Mouse (Mus musculus) ES-Bruce4 (cell line): ENCODE results near the gene Rad51. TPM values are rescaled to one million over a fixed set of nuclear protein-coding genes. Genes with fewer than 3 reads are reported as not detected.

Experiments used
- H3K27ac ChIP-seq: 2 replicates; pipeline ENCODE4 v1.5.1; 2012; ENCODE audit warnings: low read length, inconsistent platforms; ENCODE audit not compliant: insufficient read depth
- H3K27me3 ChIP-seq: 2 replicates; pipeline ENCODE4 v1.6.1; 2012; ENCODE audit warnings: mild to moderate bottlenecking, low read length, inconsistent platforms; ENCODE audit not compliant: control insufficient read depth, poor library complexity, insufficient read depth, severe bottlenecking
- H3K36me3 ChIP-seq: 2 replicates; pipeline ENCODE4 v1.6.1; 2012; ENCODE audit warnings: inconsistent platforms, mild to moderate bottlenecking, low read length, moderate library complexity; ENCODE audit not compliant: control insufficient read depth, poor library complexity, insufficient read depth, severe bottlenecking
- H3K4me1 ChIP-seq: one replicate; pipeline ENCODE4 v1.8.1; 2011; ENCODE audit warnings: low read length; ENCODE audit not compliant: control insufficient read depth, insufficient read depth
- H3K4me3 ChIP-seq: 2 replicates; pipeline ENCODE4 v1.5.1; 2011; ENCODE audit warnings: low read depth, mild to moderate bottlenecking, low read length
- H3K9ac ChIP-seq: 2 replicates; pipeline ENCODE4 v1.6.1; 2012; ENCODE audit warnings: low read depth, mild to moderate bottlenecking, inconsistent platforms; ENCODE audit not compliant: poor library complexity, severe bottlenecking
- H3K9me3 ChIP-seq: replicated peaks from 2 replicates; pipeline ENCODE4 v1.6.1; 2012; ENCODE audit warnings: mild to moderate bottlenecking, low read length, inconsistent platforms; ENCODE audit not compliant: control insufficient read depth, poor library complexity, insufficient read depth, severe bottlenecking
- CTCF ChIP-seq: IDR thresholded peaks from one replicate; pipeline ENCODE4 v1.8.1; 2011; ENCODE audit warnings: low read depth, low read length
- EP300 ChIP-seq: IDR thresholded peaks from 2 replicates; pipeline ENCODE4 v1.6.1; 2011; ENCODE audit warnings: low read depth, low read length; ENCODE audit not compliant: insufficient read depth
- POLR2A ChIP-seq: IDR thresholded peaks from one replicate; pipeline ENCODE4 v1.8.1; 2011; ENCODE audit warnings: low read length; ENCODE audit not compliant: insufficient read depth
- polyA plus RNA-seq: library from polyadenylated mRNA; stranded (reverse); fragments of >200 nt; gene quantifications from 2 replicates; pipeline ENCODE4 v1.2.4, GENCODE M21; 2011; ENCODE audit warnings: low read depth; ENCODE audit not compliant: missing spikeins, insufficient read depth, insufficient read length

Rad51 gene
- polyA plus RNA-seq, 1 experiment, result 128 TPM

GRCm38 (mm10) chr2:119157836-119158235 is 45.2 kb downstream of the Rad51 start:
- H3K27ac ChIP-seq, result no peak overlapping the region
- no peaks in the 10 kb centered on the region; the same call in 1 of the 2 replicates for H3K36me3 ChIP-seq
- TF ChIP-seq POLR2A (no peak), CTCF (no peak)
- H3K9me3 ChIP-seq, result no peaks in the 10 kb centered on the region
- no peak overlapping the region for H3K4me3 ChIP-seq
- no peak overlapping the region for H3K9ac ChIP-seq
- no peaks in the 10 kb centered on the region for H3K27me3 ChIP-seq
- peaks cover 2% of the 10 kb centered on the region for H3K4me1 ChIP-seq

GRCm38 (mm10) chr2:119161247-119161646 is 48.7 kb downstream of the Rad51 start:
- Histone ChIP-seq H3K4me1 (peaks cover 2% of the 10 kb centered on the region), H3K9me3 (no peaks in the 10 kb centered on the region), H3K27ac (no peak overlapping the region), H3K27me3 (no peaks in the 10 kb centered on the region), H3K36me3 (no peaks in the 10 kb centered on the region), H3K4me3 (no peak overlapping the region), H3K9ac (no peak overlapping the region)
- TF ChIP-seq CTCF (no peak), POLR2A (no peak)

- Histone ChIP-seq H3K27ac (no peak overlapping the region), H3K4me3 (no peak overlapping the region), H3K9me3 (no peaks in the 10 kb centered on the region), H3K36me3 (no peaks in the 10 kb centered on the region), H3K4me1 (peaks cover 2% of the 10 kb centered on the region), H3K9ac (no peak overlapping the region), H3K27me3 (no peaks in the 10 kb centered on the region)
- TF ChIP-seq CTCF (no peak), POLR2A (no peak), EP300 (no peak)
Measured at GRCm38 (mm10) chr2:119163135-119163534, 50.5 kb downstream of the Rad51 start.

GRCm38 (mm10) chr2:119163999-119164398 is 51.4 kb downstream of the Rad51 start:
- TF ChIP-seq EP300, result no peak
- no peak for TF ChIP-seq POLR2A
- TF ChIP-seq CTCF, result no peak

DNA sequence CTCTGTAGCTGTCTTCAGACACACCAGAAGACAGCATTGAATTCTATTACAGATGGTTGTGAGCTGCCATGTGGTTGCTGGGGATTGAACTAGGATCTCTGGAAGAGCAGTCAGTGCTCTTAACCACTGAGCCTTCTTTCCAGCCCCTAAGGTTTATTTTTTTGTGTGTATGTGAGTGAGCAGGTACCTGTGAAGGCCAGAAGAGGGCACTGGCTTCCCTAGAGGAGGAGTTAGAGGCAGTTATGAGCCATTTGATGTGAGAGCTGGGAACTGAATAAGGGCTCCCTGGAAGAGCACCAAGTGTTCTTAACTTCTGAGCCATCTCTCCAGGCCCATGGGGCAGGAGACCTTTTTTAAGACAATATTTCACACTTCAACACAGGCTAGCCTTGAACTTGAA is 52.8 kb downstream of the Rad51 start:
- peaks cover 2% of the 10 kb centered on the region for H3K4me1 ChIP-seq
- H3K9me3 ChIP-seq, result no peaks in the 10 kb centered on the region
- TF ChIP-seq CTCF, result no peak
- TF ChIP-seq POLR2A, result no peak
- no peak for TF ChIP-seq EP300
- no peaks in the 10 kb centered on the region for H3K36me3 ChIP-seq
- H3K4me3 ChIP-seq, result no peak overlapping the region
- H3K27ac ChIP-seq, result no peak overlapping the region
- no peak overlapping the region for H3K9ac ChIP-seq
- no peaks in the 10 kb centered on the region for H3K27me3 ChIP-seq

More at GRCm38 (mm10) chr2:119163999-119164398, 51.4 kb downstream of the Rad51 start:
- Histone ChIP-seq H3K27ac (no peak overlapping the region), H3K36me3 (no peaks in the 10 kb centered on the region), H3K9me3 (no peaks in the 10 kb centered on the region), H3K9ac (no peak overlapping the region), H3K4me1 (peaks cover 2% of the 10 kb centered on the region), H3K4me3 (no peak overlapping the region), H3K27me3 (no peaks in the 10 kb centered on the region)

- TF ChIP-seq EP300, result no peak
- TF ChIP-seq CTCF, result no peak
- no peak for TF ChIP-seq POLR2A
- peak within 1 kb of the TSS; percentile 64 for H3K4me3 ChIP-seq
- no peaks in the 10 kb centered on the region for H3K4me1 ChIP-seq
- H3K27me3 ChIP-seq, result no peaks in the 10 kb centered on the region
- H3K36me3 ChIP-seq, result no peaks in the 10 kb centered on the region
- H3K9ac ChIP-seq, result peak within 1 kb of the TSS; percentile 26
- no peaks in the 10 kb centered on the region for H3K9me3 ChIP-seq
- H3K27ac ChIP-seq, result no peak within 1 kb of the TSS
Measured at GRCm38 (mm10) chr2:119166901-119167865, 54.6 kb downstream of the Rad51 start, which contains the start of gene Gchfr. Gene Gchfr, plus strand, starts transcription at chr2:119167773.
